Mouse (Mus musculus) liver, adult 2 months (tissue): ENCODE measurements around the gene Mst1.

Source experiments
- CTCF ChIP-seq: fragments of 200-500 bp; IDR thresholded peaks from 2 replicates; pipeline ENCODE4 v1.5.1; 2011; ENCODE audit warnings: low read depth, low read length, control low read depth
- POLR2A ChIP-seq: fragments of 200-500 bp; IDR thresholded peaks from 2 replicates; pipeline ENCODE4 v1.6.1; 2011; ENCODE audit warnings: low read length, control low read depth; ENCODE audit not compliant: insufficient read depth; ENCODE audit errors: extremely low read depth

DNA sequence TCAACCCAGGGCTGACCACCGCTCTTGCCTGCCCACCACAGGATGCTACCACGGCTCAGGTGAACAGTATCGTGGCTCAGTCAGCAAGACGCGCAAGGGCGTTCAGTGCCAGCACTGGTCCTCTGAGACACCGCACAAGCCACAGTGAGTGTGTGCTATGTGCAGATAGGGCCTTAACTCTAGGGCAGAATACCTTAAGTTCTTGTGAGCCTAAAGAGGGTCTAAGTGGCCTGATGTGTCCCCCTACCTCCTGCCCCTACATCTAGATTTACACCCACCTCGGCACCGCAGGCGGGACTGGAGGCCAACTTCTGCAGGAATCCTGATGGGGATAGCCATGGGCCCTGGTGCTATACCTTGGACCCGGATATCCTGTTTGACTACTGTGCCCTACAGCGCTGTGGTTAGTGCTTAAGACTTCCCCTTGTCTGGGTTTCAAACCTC, 2.8 kb downstream of the Mst1 start, which contains the start of gene Rnf123:
- no peak for TF ChIP-seq CTCF
- TF ChIP-seq POLR2A = no peak
